Mouse (Mus musculus) CH12.LX (cell line): ENCODE data around the gene Gm20388.

ENCODE experiments used
- CTCF ChIP-seq, 2 experiments: IDR thresholded peaks in 1 of 2; conservative IDR thresholded peaks in 1 of 2; 2 replicates each; pipeline ENCODE4 v1.5.1; 2011 to 2012; ENCODE audit warnings: low read depth in 2 of 2, low read length in 2 of 2, improper control_type of control experiment in 1 of 2, inconsistent platforms in 1 of 2, mild to moderate bottlenecking in 1 of 2, moderate library complexity in 1 of 2
- JUN ChIP-seq: IDR thresholded peaks from 2 replicates; pipeline ENCODE4 v1.6.1; 2011; ENCODE audit warnings: low read depth, mild to moderate bottlenecking, low read length, improper control_type of control experiment, moderate library complexity; ENCODE audit not compliant: insufficient read depth
- KAT2A ChIP-seq: IDR thresholded peaks from 2 replicates; pipeline ENCODE4 v1.6.1; 2012; ENCODE audit warnings: low read length, improper control_type of control experiment, inconsistent platforms; ENCODE audit not compliant: insufficient replicate concordance
- UBTF ChIP-seq: IDR thresholded peaks from 2 replicates; pipeline ENCODE4 v1.6.1; 2012; ENCODE audit warnings: low read depth, mild to moderate bottlenecking, inconsistent platforms, low read length, improper control_type of control experiment, moderate library complexity
- USF1 ChIP-seq: IDR thresholded peaks from 2 replicates; pipeline ENCODE4 v1.6.1; 2014; ENCODE audit warnings: low read depth, mild to moderate bottlenecking, inconsistent platforms, low read length, improper control_type of control experiment

- no peak for TF ChIP-seq USF1
- no peak for TF ChIP-seq KAT2A
- TF ChIP-seq CTCF (conservative IDR thresholded peaks at IDR 0.05 in 1 of 2, IDR thresholded peaks at IDR 0.05 in 1 of 2; ENCODE audit: low read depth in 2 of 2, low read length in 2 of 2), result no peak
- TF ChIP-seq UBTF, result no peak
- no peak for TF ChIP-seq JUN
Measured at GRCm38 (mm10) chr8:122639521-122640248, 2729.0 kb downstream of the Gm20388 start.
